In the genomic region with DNA sequence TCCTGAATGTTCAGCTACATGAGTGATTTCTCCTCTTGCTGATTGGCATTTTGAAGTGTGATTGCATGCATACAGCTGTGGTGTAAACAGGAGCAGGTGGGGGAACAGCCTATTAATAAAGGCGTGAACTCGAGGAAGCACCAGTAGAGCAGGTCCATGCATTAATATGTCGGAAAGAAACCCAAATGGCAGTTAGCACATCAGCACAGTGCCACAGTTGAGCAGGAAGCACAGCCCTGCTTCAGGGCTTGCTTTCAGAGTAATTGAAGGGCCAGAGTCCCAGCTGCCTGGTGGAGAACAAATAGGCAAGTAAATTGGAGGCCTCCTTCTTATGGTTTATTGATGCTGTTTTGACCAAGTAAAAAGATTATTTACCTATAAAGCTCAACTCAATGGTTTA, we compare ENCODE assay signal across 20 mouse cellular contexts.
DNase-seq lines count a peak whose midpoint lies in the region; ATAC-seq and TF ChIP-seq lines count a peak whose summit lies in the region.
"Had no signal": no experiment of that assay in that cellular context is flagged by ENCODE, and none has a peak within 500 bp of the region (broad histone marks: within the 10 kb centered on the region; RNA-seq: fewer than 3 reads in every experiment).

No protein-coding gene starts in this region.

- WGBS in hindbrain, embryonic 14.5 days = 46% methylated on average over 3 of the region's 3 CpGs
- WGBS in hindbrain, embryonic 10.5 days = 90% methylated on average over 3 of the region's 3 CpGs
- WGBS in neural tube, embryonic 13.5 days = 32% methylated on average over 3 of the region's 3 CpGs
- WGBS in neural tube, embryonic 15.5 days = 26% methylated on average over 3 of the region's 3 CpGs
- WGBS in forebrain, postnatal 0 days = 21% methylated on average over 3 of the region's 3 CpGs
- WGBS in intestine, embryonic 16.5 days = 68% methylated on average over 3 of the region's 3 CpGs

- no peak overlapping the region for H3K4me3 ChIP-seq in hindbrain, embryonic 14.5 days (replicated peaks; ENCODE audit: low read length)
- no peak overlapping the region for H3K4me3 ChIP-seq in hindbrain, embryonic 10.5 days
- no peak overlapping the region for H3K4me3 ChIP-seq in neural tube, embryonic 13.5 days
- no peak overlapping the region for H3K4me3 ChIP-seq in neural tube, embryonic 15.5 days (replicated peaks)
- no peak overlapping the region for H3K4me3 ChIP-seq in forebrain, postnatal 0 days (ENCODE audit: low read depth, low read length)
- no peak overlapping the region for H3K4me3 ChIP-seq in left cerebral cortex, adult 2 months
- no peak overlapping the region for H3K4me3 ChIP-seq in intestine, embryonic 16.5 days (ENCODE audit: low read length)
- H3K4me3 ChIP-seq: heart, adult 2 months; heart, embryonic 13.5 days; kidney, embryonic 15.5 days had no signal

- peaks cover 15% of the 10 kb centered on the region for H3K4me1 ChIP-seq in hindbrain, embryonic 14.5 days (replicated peaks; ENCODE audit: control insufficient read depth, insufficient read depth, low read length)
- H3K4me1 ChIP-seq in hindbrain, embryonic 10.5 days (replicated peaks) = peaks cover 26% of the 10 kb centered on the region
- peaks cover 64% of the 10 kb centered on the region for H3K4me1 ChIP-seq in neural tube, embryonic 13.5 days (replicated peaks)
- peaks cover 36% of the 10 kb centered on the region for H3K4me1 ChIP-seq in neural tube, embryonic 15.5 days
- peaks cover 21% of the 10 kb centered on the region for H3K4me1 ChIP-seq in forebrain, postnatal 0 days (ENCODE audit: insufficient read depth)
- H3K4me1 ChIP-seq in intestine, embryonic 16.5 days (ENCODE audit: control insufficient read depth, insufficient read depth, low read length) = peaks cover 15% of the 10 kb centered on the region

- 0 out of 2 replicates have a peak overlapping the region, but pooled peaks have one; percentile 17 for H3K27ac ChIP-seq in hindbrain, embryonic 14.5 days
- H3K27ac ChIP-seq in hindbrain, embryonic 10.5 days = no peak overlapping the region
- peak overlapping the region; percentile 43 for H3K27ac ChIP-seq in neural tube, embryonic 13.5 days (replicated peaks)
- H3K27ac ChIP-seq in neural tube, embryonic 15.5 days (replicated peaks) = no peak overlapping the region
- H3K27ac ChIP-seq in forebrain, postnatal 0 days (ENCODE audit: low read depth, low read length) = 0 out of 2 replicates have a peak overlapping the region, but pooled peaks have one; percentile 36
- H3K27ac ChIP-seq in left cerebral cortex, adult 2 months = no peak overlapping the region
- no peak overlapping the region for H3K27ac ChIP-seq in intestine, embryonic 16.5 days (ENCODE audit: low read length)
- H3K27ac ChIP-seq: heart, adult 2 months; heart, embryonic 13.5 days; kidney, embryonic 15.5 days; macrophage had no signal

- DNase-seq in hindbrain, embryonic 14.5 days (ENCODE audit: low spot score) = no peak
- DNase-seq in hindbrain, embryonic 10.5 days (ENCODE audit: low spot score) = no peak
- DNase-seq in forebrain, postnatal 0 days = no peak
- no peak for DNase-seq in left cerebral cortex, adult 2 months (ENCODE audit: extremely low spot score in 1 of 2, low spot score in 2 of 2)
- DNase-seq: adrenal gland, postnatal 14 days; cerebellum, postnatal 10 days; gastrocnemius, postnatal 25 days; heart, adult 2 months; heart, postnatal 14 days; layer of hippocampus, adult 9-11 months; right cerebral cortex, postnatal 14 days; spleen, adult 18-20 months; thymus, postnatal 14 days had no signal

- H3K9ac ChIP-seq in hindbrain, embryonic 14.5 days = no peak overlapping the region
- no peak overlapping the region for H3K9ac ChIP-seq in neural tube, embryonic 13.5 days
- no peak overlapping the region for H3K9ac ChIP-seq in neural tube, embryonic 15.5 days (replicated peaks)
- no peak overlapping the region for H3K9ac ChIP-seq in forebrain, postnatal 0 days
- no peak overlapping the region for H3K9ac ChIP-seq in intestine, embryonic 16.5 days (ENCODE audit: low read depth, low read length)
- H3K9ac ChIP-seq: heart, embryonic 13.5 days; kidney, embryonic 15.5 days had no signal

- TF ChIP-seq CTCF in forebrain, postnatal 0 days (IDR thresholded peaks at IDR 0.05; ENCODE audit: low read depth) = no peak
- no peak for TF ChIP-seq CTCF in left cerebral cortex, adult 2 months (IDR thresholded peaks at IDR 0.05)

- no peak for ATAC-seq in hindbrain, embryonic 14.5 days (ENCODE audit: low FRiP score)
- ATAC-seq in neural tube, embryonic 13.5 days (ENCODE audit: low read depth) = no peak
- ATAC-seq in neural tube, embryonic 15.5 days (ENCODE audit: low FRiP score) = no peak
- ATAC-seq in forebrain, postnatal 0 days = peak; percentile 45; the same call in 1 of the 2 replicates
- no peak for ATAC-seq in intestine, embryonic 16.5 days
- ATAC-seq: CD4-positive, CD25-positive, alpha-beta regulatory T cell, adult 4 months had no signal

- intact Hi-C loops in left cerebral cortex, adult 2 months (cut with DNase I) = no loop called here

- H3K9me3 ChIP-seq in hindbrain, embryonic 14.5 days (ENCODE audit: control insufficient read depth, low read length) = no peaks in the 10 kb centered on the region
- H3K9me3 ChIP-seq in hindbrain, embryonic 10.5 days = no peaks in the 10 kb centered on the region
- no peaks in the 10 kb centered on the region for H3K9me3 ChIP-seq in neural tube, embryonic 13.5 days
- H3K9me3 ChIP-seq in neural tube, embryonic 15.5 days (replicated peaks) = no peaks in the 10 kb centered on the region
- no peaks in the 10 kb centered on the region for H3K9me3 ChIP-seq in forebrain, postnatal 0 days (ENCODE audit: low read length)
- no peaks in the 10 kb centered on the region for H3K9me3 ChIP-seq in intestine, embryonic 16.5 days (ENCODE audit: control insufficient read depth, low read length)
- H3K9me3 ChIP-seq: heart, embryonic 13.5 days; kidney, embryonic 15.5 days had no signal

- H3K4me2 ChIP-seq in hindbrain, embryonic 14.5 days (replicated peaks) = no peak overlapping the region
- no peak overlapping the region for H3K4me2 ChIP-seq in neural tube, embryonic 13.5 days
- no peak overlapping the region for H3K4me2 ChIP-seq in neural tube, embryonic 15.5 days
- H3K4me2 ChIP-seq in forebrain, postnatal 0 days (ENCODE audit: low read depth) = no peak overlapping the region
- H3K4me2 ChIP-seq in intestine, embryonic 16.5 days (ENCODE audit: low read depth, low read length) = no peak overlapping the region
- H3K4me2 ChIP-seq: heart, embryonic 13.5 days; kidney, embryonic 15.5 days had no signal

- H3K27me3 ChIP-seq in hindbrain, embryonic 14.5 days (ENCODE audit: control insufficient read depth, insufficient read depth, low read length) = no peaks in the 10 kb centered on the region
- no peaks in the 10 kb centered on the region for H3K27me3 ChIP-seq in hindbrain, embryonic 10.5 days (ENCODE audit: insufficient read depth, poor library complexity, severe bottlenecking)
- H3K27me3 ChIP-seq in neural tube, embryonic 13.5 days = no peaks in the 10 kb centered on the region
- H3K27me3 ChIP-seq in neural tube, embryonic 15.5 days (replicated peaks) = no peaks in the 10 kb centered on the region
- no peaks in the 10 kb centered on the region for H3K27me3 ChIP-seq in forebrain, postnatal 0 days (ENCODE audit: insufficient read depth, low read length)
- no peaks in the 10 kb centered on the region for H3K27me3 ChIP-seq in intestine, embryonic 16.5 days (replicated peaks; ENCODE audit: control insufficient read depth, insufficient read depth, low read length)
- H3K27me3 ChIP-seq: heart, embryonic 13.5 days; kidney, embryonic 15.5 days had no signal

- no peaks in the 10 kb centered on the region for H3K36me3 ChIP-seq in hindbrain, embryonic 14.5 days (replicated peaks; ENCODE audit: control insufficient read depth, insufficient read depth)
- no peaks in the 10 kb centered on the region for H3K36me3 ChIP-seq in hindbrain, embryonic 10.5 days
- no peaks in the 10 kb centered on the region for H3K36me3 ChIP-seq in neural tube, embryonic 13.5 days
- no peaks in the 10 kb centered on the region for H3K36me3 ChIP-seq in neural tube, embryonic 15.5 days
- no peaks in the 10 kb centered on the region for H3K36me3 ChIP-seq in forebrain, postnatal 0 days (ENCODE audit: insufficient read depth)
- H3K36me3 ChIP-seq in intestine, embryonic 16.5 days (ENCODE audit: control insufficient read depth, insufficient read depth, low read length) = no peaks in the 10 kb centered on the region
- H3K36me3 ChIP-seq: heart, embryonic 13.5 days; kidney, embryonic 15.5 days had no signal

Comparison
In these comparisons a context has a peak if more than half of its experiments do, and no peak if none do; other contexts are left out.
1. H3K27ac ChIP-seq: peak in hindbrain, embryonic 14.5 days (single experiment), neural tube, embryonic 13.5 days (single experiment) and forebrain, postnatal 0 days (single experiment); none in hindbrain, embryonic 10.5 days (single experiment), neural tube, embryonic 15.5 days (single experiment), left cerebral cortex, adult 2 months (single experiment) and intestine, embryonic 16.5 days (single experiment).